Mouse (Mus musculus) heart, embryonic 15.5 days (tissue): ENCODE data around the gene Syt15. TPM values are rescaled to one million over a fixed set of nuclear protein-coding genes. Genes with fewer than 3 reads are reported as not detected.
"Not testable (repeated sequence)": the region's sequence is repeated elsewhere in the genome, so short reads cannot be mapped to it uniquely, and the experiment has no call there.

Experiments
- ATAC-seq: fragments of 200-750 bp; cut with Nextera tagmentation; replicated peaks from 2 replicates; pipeline ENCODE4 v1.8.0; 2017; ENCODE audit warnings: low read depth, moderate TSS enrichment; ENCODE audit not compliant: insufficient number of reproducible peaks, insufficient read depth, low FRiP score
- H3K27ac ChIP-seq: fragments of 300-500 bp; sonication (generic); 2 replicates; pipeline ENCODE4 v1.5.1; 2015; ENCODE audit warnings: mild to moderate bottlenecking, inconsistent platforms
- H3K27me3 ChIP-seq: fragments of 300-500 bp; sonication (generic); 2 replicates; pipeline ENCODE4 v1.6.1; 2015; ENCODE audit warnings: inconsistent platforms
- H3K36me3 ChIP-seq: fragments of 300-500 bp; sonication (generic); 2 replicates; pipeline ENCODE4 v1.6.1; 2015; ENCODE audit warnings: mild to moderate bottlenecking, inconsistent platforms
- H3K4me1 ChIP-seq: fragments of 300-500 bp; sonication (generic); replicated peaks from 2 replicates; pipeline ENCODE4 v1.6.1; 2015; ENCODE audit warnings: inconsistent platforms
- H3K4me2 ChIP-seq: fragments of 300-500 bp; sonication (generic); 2 replicates; pipeline ENCODE4 v1.6.1; 2015; ENCODE audit warnings: inconsistent platforms, mild to moderate bottlenecking, moderate library complexity
- H3K4me3 ChIP-seq: fragments of 300-500 bp; sonication (generic); 2 replicates; pipeline ENCODE4 v1.5.1; 2015; ENCODE audit warnings: mild to moderate bottlenecking, inconsistent platforms
- H3K9ac ChIP-seq: fragments of 300-500 bp; sonication (generic); 2 replicates; pipeline ENCODE4 v1.6.1; 2015; ENCODE audit warnings: mild to moderate bottlenecking, inconsistent platforms
- H3K9me3 ChIP-seq: fragments of 300-500 bp; sonication (generic); replicated peaks from 2 replicates; pipeline ENCODE4 v1.6.1; 2016; ENCODE audit warnings: inconsistent platforms
- WGBS: fragments of 180-500 bp; shearing (Covaris S2); methylation state at CpG from one replicate; pipeline ENCODE4 v1.1.7; 2015; ENCODE audit warnings: mixed read lengths; 5-methylcytosine and 5-hydroxymethylcytosine counted together
- polyA plus RNA-seq: library from polyadenylated mRNA; unstranded; fragments of >200 nt; fragmentation: Nextera tagmentation; extraction: Ambion mirVana; gene quantifications from 2 replicates; pipeline ENCODE4 v1.2.1, GENCODE M21; 2015

Gene Syt15
- polyA plus RNA-seq, 1 experiment from 2014 or later, result 0.35 TPM

DNA sequence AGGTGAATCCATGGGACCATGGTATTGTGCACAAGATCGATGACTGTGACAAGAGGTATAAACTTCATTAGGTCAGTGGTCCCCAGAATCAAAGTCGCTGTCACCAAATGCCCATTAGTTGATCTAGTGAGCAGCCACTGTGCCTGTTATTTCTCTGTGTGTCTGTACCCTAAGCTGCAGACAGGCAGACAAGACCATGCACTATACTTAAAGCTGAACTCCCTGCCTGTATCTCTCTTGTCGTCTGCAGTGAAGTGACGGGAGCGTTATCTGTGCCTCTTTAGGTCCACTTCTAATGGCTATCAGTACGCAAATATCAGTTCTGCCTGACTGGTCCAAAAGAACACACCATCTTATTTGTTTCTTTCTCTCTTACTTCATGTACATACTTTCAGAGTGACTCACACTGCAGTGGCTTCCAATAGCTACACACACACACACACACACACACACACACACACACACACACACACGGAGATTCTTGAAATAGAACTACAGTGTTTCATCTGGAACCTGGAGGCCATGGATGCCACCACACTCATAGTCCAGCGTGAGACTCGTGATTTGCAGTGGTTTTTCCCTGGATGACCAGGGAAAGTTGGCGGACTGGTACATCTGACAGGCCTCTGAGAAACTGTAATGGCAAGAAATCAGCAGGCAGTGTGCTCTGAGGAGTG, 9.6 kb downstream of the Syt15 start:
- no peak overlapping the region for H3K4me3 ChIP-seq
- ATAC-seq, result peak; percentile 56; the same call in 1 of the 2 replicates
- WGBS, result 36% methylated on average over 10 of the region's 10 CpGs
- 0 out of 2 replicates have a peak overlapping the region, but pooled peaks have one; percentile 6 for H3K4me2 ChIP-seq
- H3K36me3 ChIP-seq, result no peaks in the 10 kb centered on the region
- H3K4me1 ChIP-seq, result peaks cover 12% of the 10 kb centered on the region
- H3K27me3 ChIP-seq, result no peaks in the 10 kb centered on the region
- H3K9ac ChIP-seq, result no peak overlapping the region
- H3K9me3 ChIP-seq, result no peaks in the 10 kb centered on the region
- peak overlapping the region; percentile 76 for H3K27ac ChIP-seq

GRCm38 (mm10) chr14:34232340-34232739, 12.9 kb downstream of the Syt15 start:
- H3K4me2 ChIP-seq, result no peak overlapping the region
- H3K9ac ChIP-seq, result no peak overlapping the region
- WGBS, result 65% methylated on average over 7 of the region's 7 CpGs
- no peak overlapping the region for H3K27ac ChIP-seq
- no peak overlapping the region for H3K4me3 ChIP-seq
- ATAC-seq, result no peak
- H3K27me3 ChIP-seq, result no peaks in the 10 kb centered on the region
- H3K4me1 ChIP-seq, result peaks cover 18% of the 10 kb centered on the region
- H3K36me3 ChIP-seq, result no peaks in the 10 kb centered on the region; the same call in 1 of the 2 replicates
- H3K9me3 ChIP-seq, result no peaks in the 10 kb centered on the region

GRCm38 (mm10) chr14:34232866-34233680, 13.7 kb downstream of the Syt15 start:
- ATAC-seq, result no peak
- Histone ChIP-seq H3K9me3 (no peaks in the 10 kb centered on the region), H3K4me2 (no peak overlapping the region), H3K36me3 (peaks cover 4% of the 10 kb centered on the region; the same call in 1 of the 2 replicates), H3K27ac (no peak overlapping the region), H3K4me1 (peaks cover 18% of the 10 kb centered on the region), H3K4me3 (no peak overlapping the region), H3K27me3 (no peaks in the 10 kb centered on the region), H3K9ac (no peak overlapping the region)
- 79% methylated on average over 9 of the region's 9 CpGs for WGBS

- H3K9ac ChIP-seq, result no peak overlapping the region
- H3K27me3 ChIP-seq, result no peaks in the 10 kb centered on the region
- WGBS, result 70% methylated on average over 4 of the region's 4 CpGs
- no peak for ATAC-seq
- H3K4me1 ChIP-seq, result peaks cover 10% of the 10 kb centered on the region
- no peak overlapping the region for H3K27ac ChIP-seq
- H3K36me3 ChIP-seq, result peaks cover 4% of the 10 kb centered on the region; the same call in 1 of the 2 replicates
- no peak overlapping the region for H3K4me3 ChIP-seq
- H3K9me3 ChIP-seq, result no peaks in the 10 kb centered on the region
- no peak overlapping the region for H3K4me2 ChIP-seq
Measured at GRCm38 (mm10) chr14:34233846-34234245, 14.5 kb downstream of the Syt15 start.

GRCm38 (mm10) chr14:34234630-34235380, 15.4 kb downstream of the Syt15 start:
- 5% methylated on average over 16 of the region's 16 CpGs for WGBS
- peaks cover 5% of the 10 kb centered on the region; the same call in 1 of the 2 replicates for H3K4me1 ChIP-seq
- H3K27ac ChIP-seq, result no peak overlapping the region
- peak overlapping the region; percentile 81 for H3K4me2 ChIP-seq
- H3K27me3 ChIP-seq, result no peaks in the 10 kb centered on the region
- peaks cover 4% of the 10 kb centered on the region; the same call in 1 of the 2 replicates for H3K36me3 ChIP-seq
- no peaks in the 10 kb centered on the region for H3K9me3 ChIP-seq
- ATAC-seq, result peak; percentile 95
- peak overlapping the region; percentile 45 for H3K9ac ChIP-seq
- peak overlapping the region; percentile 45 for H3K4me3 ChIP-seq

DNA sequence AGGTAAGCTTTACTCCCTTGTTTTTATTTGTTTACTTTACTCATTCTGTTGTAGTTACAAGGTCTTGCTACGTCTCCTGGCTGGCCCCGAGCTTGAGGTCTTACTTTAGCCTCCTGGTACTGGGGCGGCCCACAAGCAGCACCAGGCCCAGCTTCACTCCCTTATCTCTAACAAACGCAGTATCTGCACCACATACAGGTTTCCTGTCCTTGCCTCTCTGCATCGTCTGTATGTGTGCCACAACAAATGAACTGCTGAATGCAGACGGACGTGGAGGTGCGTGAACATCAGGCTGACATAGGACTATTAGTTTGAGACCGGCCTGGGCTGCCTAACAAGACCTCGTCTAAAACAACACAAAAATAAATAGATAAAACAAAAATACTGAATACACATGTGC, 20.9 kb downstream of the Syt15 start:
- no peak for ATAC-seq
- no peaks in the 10 kb centered on the region for H3K4me1 ChIP-seq
- no peak overlapping the region for H3K9ac ChIP-seq
- H3K27me3 ChIP-seq, result no peaks in the 10 kb centered on the region
- no peaks in the 10 kb centered on the region for H3K9me3 ChIP-seq
- H3K4me3 ChIP-seq, result no peak overlapping the region
- no peak overlapping the region for H3K4me2 ChIP-seq
- H3K27ac ChIP-seq, result no peak overlapping the region
- 57% methylated on average over 10 of the region's 10 CpGs for WGBS
- H3K36me3 ChIP-seq, result peaks cover 4% of the 10 kb centered on the region; the same call in 1 of the 2 replicates

GRCm38 (mm10) chr14:34240676-34241075, 21.3 kb downstream of the Syt15 start:
- peaks cover 4% of the 10 kb centered on the region; the same call in 1 of the 2 replicates for H3K36me3 ChIP-seq
- 65% methylated on average over 6 of the region's 6 CpGs for WGBS

GRCm38 (mm10) chr14:34252470-34253145, 33.2 kb downstream of the Syt15 start:
- H3K36me3 ChIP-seq, result no peaks in the 10 kb centered on the region
- H3K9me3 ChIP-seq, result no peaks in the 10 kb centered on the region
- H3K27me3 ChIP-seq, result no peaks in the 10 kb centered on the region
- H3K9ac ChIP-seq, result no peak overlapping the region
- no peak overlapping the region for H3K27ac ChIP-seq
- no peak overlapping the region for H3K4me3 ChIP-seq
- ATAC-seq, result no peak
- 63% methylated on average over 5 of the region's 6 CpGs for WGBS
- H3K4me2 ChIP-seq, result no peak overlapping the region
- H3K4me1 ChIP-seq, result no peaks in the 10 kb centered on the region

More at GRCm38 (mm10) chr14:34240676-34241075, 21.3 kb downstream of the Syt15 start:
- H3K4me2 ChIP-seq, result no peak overlapping the region
- no peaks in the 10 kb centered on the region for H3K4me1 ChIP-seq
- H3K9me3 ChIP-seq, result no peaks in the 10 kb centered on the region
- no peaks in the 10 kb centered on the region for H3K27me3 ChIP-seq
- H3K4me3 ChIP-seq, result no peak overlapping the region
- no peak overlapping the region for H3K27ac ChIP-seq
- ATAC-seq, result no peak
- no peak overlapping the region for H3K9ac ChIP-seq

- Histone ChIP-seq H3K27me3 (no peaks in the 10 kb centered on the region), H3K9ac (no peak overlapping the region), H3K4me3 (no peak overlapping the region), H3K27ac (no peak overlapping the region), H3K4me1 (no peaks in the 10 kb centered on the region), H3K36me3 (no peaks in the 10 kb centered on the region), H3K9me3 (no peaks in the 10 kb centered on the region), H3K4me2 (no peak overlapping the region)
- ATAC-seq, result no peak
- WGBS, result 90% methylated on average over 4 of the region's 4 CpGs
Measured at GRCm38 (mm10) chr14:34253261-34253660, 33.9 kb downstream of the Syt15 start.

GRCm38 (mm10) chr14:34258525-34258924, 39.1 kb downstream of the Syt15 start:
- not testable (repeated sequence) for H3K4me1 ChIP-seq, H3K4me3 ChIP-seq, H3K9ac ChIP-seq, H3K9me3 ChIP-seq, H3K4me2 ChIP-seq, H3K27ac ChIP-seq, H3K27me3 ChIP-seq, ATAC-seq, H3K36me3 ChIP-seq
- 77% methylated on average over 3 of the region's 3 CpGs for WGBS
